Mouse (Mus musculus) olfactory bulb, adult 2 months (tissue): ENCODE measurements around the gene Panx1.

Source experiments
- CTCF ChIP-seq: fragments of 200-500 bp; IDR thresholded peaks from 2 replicates; pipeline ENCODE4 v1.5.1; 2012; ENCODE audit warnings: low read depth, mild to moderate bottlenecking, low read length, moderate library complexity; ENCODE audit not compliant: insufficient read depth
- POLR2A ChIP-seq: fragments of 200-500 bp; IDR thresholded peaks from 2 replicates; pipeline ENCODE4 v1.6.1; 2012; ENCODE audit warnings: mild to moderate bottlenecking, low read depth, low read length, moderate library complexity; ENCODE audit not compliant: insufficient read depth

DNA sequence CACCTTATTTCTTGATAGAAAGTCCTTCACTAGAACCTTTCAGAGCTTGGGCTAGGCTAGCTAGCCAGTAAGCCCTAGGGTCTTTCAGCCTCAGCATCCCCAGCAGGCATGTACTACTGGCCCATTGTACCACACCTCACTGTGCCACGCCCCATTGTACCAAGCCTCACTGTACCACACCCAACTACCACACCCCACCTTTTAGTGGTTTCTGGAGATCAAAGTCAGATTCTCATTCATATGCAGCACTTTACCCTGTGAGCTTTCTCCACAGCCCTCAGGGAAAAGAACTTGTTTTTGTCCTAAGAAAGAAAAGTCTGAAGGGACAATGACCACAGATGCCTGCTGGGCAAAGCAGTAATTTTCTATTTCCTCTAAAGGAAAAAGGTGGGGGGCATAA is 22.2 kb downstream of the Panx1 start:
- TF ChIP-seq POLR2A (no peak), CTCF (no peak)
